Mouse (Mus musculus) activated CD4-positive, CD25-positive, alpha-beta regulatory T cell, adult 4 months (primary cell): ENCODE results near the gene Mboat1. TPM values are rescaled to one million over a fixed set of nuclear protein-coding genes. Genes with fewer than 3 reads are reported as not detected.

Experiments
- ATAC-seq: one replicate; pipeline ENCODE4 v1.8.0; 2017
- polyA plus RNA-seq, 2 experiments: library from polyadenylated mRNA; unstranded; fragments of 100-300 nt; shearing (Covaris generic); gene quantifications; one replicate each; pipeline ENCODE4 v1.2.1; 2017

Mboat1 gene
- polyA plus RNA-seq, 2 experiments from 2014 or later, result 13.2 to 16.1 TPM

- no peak for ATAC-seq
These were observed 116.4 kb downstream of the Mboat1 start for GRCm38 (mm10) chr13:30252692-30253091.

GRCm38 (mm10) chr13:30253636-30254264 lies 117.5 kb downstream of the Mboat1 start:
- ATAC-seq, result no peak

- ATAC-seq, result no peak
These were observed 118.1 kb downstream of the Mboat1 start for GRCm38 (mm10) chr13:30254421-30254820.

GRCm38 (mm10) chr13:30258802-30259201 lies 122.5 kb downstream of the Mboat1 start:
- no peak for ATAC-seq

GRCm38 (mm10) chr13:30259326-30259725 lies 123.0 kb downstream of the Mboat1 start:
- peak; percentile 40 for ATAC-seq

- peak; percentile 82 for ATAC-seq
These were observed 123.7 kb downstream of the Mboat1 start for GRCm38 (mm10) chr13:30259912-30260560.

GRCm38 (mm10) chr13:30263681-30264080 lies 127.4 kb downstream of the Mboat1 start:
- ATAC-seq, result no peak

GRCm38 (mm10) chr13:30264303-30264702 lies 128.0 kb downstream of the Mboat1 start:
- no peak for ATAC-seq

- no peak for ATAC-seq
These were observed 128.5 kb downstream of the Mboat1 start for GRCm38 (mm10) chr13:30264765-30265164.

GRCm38 (mm10) chr13:30266036-30266435 lies 129.7 kb downstream of the Mboat1 start:
- ATAC-seq, result no peak

GRCm38 (mm10) chr13:30272040-30272686 lies 135.9 kb downstream of the Mboat1 start:
- ATAC-seq, result peak; percentile 28

Other genes with a start within 250 kb of the Mboat1 start
- gene E2f3, start 150.4 kb upstream of the Mboat1 start, polyA plus RNA-seq, result 1 to 10 TPM; 4.0 to 5.1 TPM
- gene Agtr1a, start 200.0 kb downstream of the Mboat1 start, polyA plus RNA-seq, result under 1 TPM in 1 of 2 experiments, not detected in 1; 0.30 TPM